Mouse (Mus musculus) heart, embryonic 15.5 days (tissue): ENCODE data around the gene Gm9936. TPM values are rescaled to one million over a fixed set of nuclear protein-coding genes. Genes with fewer than 3 reads are reported as not detected.
"Not testable (repeated sequence)": the region's sequence is repeated elsewhere in the genome, so short reads cannot be mapped to it uniquely, and the experiment has no call there.

Source experiments
- ATAC-seq: fragments of 200-750 bp; cut with Nextera tagmentation; replicated peaks from 2 replicates; pipeline ENCODE4 v1.8.0; 2017; ENCODE audit warnings: low read depth, moderate TSS enrichment; ENCODE audit not compliant: insufficient number of reproducible peaks, insufficient read depth, low FRiP score
- H3K27ac ChIP-seq: fragments of 300-500 bp; sonication (generic); 2 replicates; pipeline ENCODE4 v1.5.1; 2015; ENCODE audit warnings: mild to moderate bottlenecking, inconsistent platforms
- H3K27me3 ChIP-seq: fragments of 300-500 bp; sonication (generic); 2 replicates; pipeline ENCODE4 v1.6.1; 2015; ENCODE audit warnings: inconsistent platforms
- H3K36me3 ChIP-seq: fragments of 300-500 bp; sonication (generic); 2 replicates; pipeline ENCODE4 v1.6.1; 2015; ENCODE audit warnings: mild to moderate bottlenecking, inconsistent platforms
- H3K4me1 ChIP-seq: fragments of 300-500 bp; sonication (generic); replicated peaks from 2 replicates; pipeline ENCODE4 v1.6.1; 2015; ENCODE audit warnings: inconsistent platforms
- H3K4me2 ChIP-seq: fragments of 300-500 bp; sonication (generic); 2 replicates; pipeline ENCODE4 v1.6.1; 2015; ENCODE audit warnings: inconsistent platforms, mild to moderate bottlenecking, moderate library complexity
- H3K4me3 ChIP-seq: fragments of 300-500 bp; sonication (generic); 2 replicates; pipeline ENCODE4 v1.5.1; 2015; ENCODE audit warnings: mild to moderate bottlenecking, inconsistent platforms
- H3K9ac ChIP-seq: fragments of 300-500 bp; sonication (generic); 2 replicates; pipeline ENCODE4 v1.6.1; 2015; ENCODE audit warnings: mild to moderate bottlenecking, inconsistent platforms
- H3K9me3 ChIP-seq: fragments of 300-500 bp; sonication (generic); replicated peaks from 2 replicates; pipeline ENCODE4 v1.6.1; 2016; ENCODE audit warnings: inconsistent platforms
- WGBS: fragments of 180-500 bp; shearing (Covaris S2); methylation state at CpG from one replicate; pipeline ENCODE4 v1.1.7; 2015; ENCODE audit warnings: mixed read lengths; 5-methylcytosine and 5-hydroxymethylcytosine counted together
- polyA plus RNA-seq: library from polyadenylated mRNA; unstranded; fragments of >200 nt; fragmentation: Nextera tagmentation; extraction: Ambion mirVana; gene quantifications from 2 replicates; pipeline ENCODE4 v1.2.1, GENCODE M21; 2015

Gm9936 gene
- not detected in 2 replicates for polyA plus RNA-seq

GRCm38 (mm10) chr5:114858582-114858981, at the start of gene Gm9936:
Gene Gm9936, minus strand, starts transcription at chr5:114858682.
- peak within 1 kb of the TSS; percentile 60 for H3K4me2 ChIP-seq
- H3K9me3 ChIP-seq: no peaks in the 10 kb centered on the region
- peaks cover 4% of the 10 kb centered on the region for H3K4me1 ChIP-seq
- no peaks in the 10 kb centered on the region for H3K36me3 ChIP-seq
- H3K4me3 ChIP-seq: peak within 1 kb of the TSS; percentile 27
- H3K9ac ChIP-seq: no peak within 1 kb of the TSS
- H3K27me3 ChIP-seq: peaks cover 45% of the 10 kb centered on the region
- ATAC-seq: no peak
- no peak within 1 kb of the TSS for H3K27ac ChIP-seq
- 75% methylated on average over 12 of the region's 12 CpGs for WGBS

GRCm38 (mm10) chr5:114902413-114902812, 43.9 kb upstream of the Gm9936 start:
- Histone ChIP-seq H3K27me3 (no peaks in the 10 kb centered on the region), H3K4me2 (no peak overlapping the region), H3K9me3 (no peaks in the 10 kb centered on the region), H3K4me1 (no peaks in the 10 kb centered on the region), H3K27ac (no peak overlapping the region), H3K36me3 (no peaks in the 10 kb centered on the region), H3K4me3 (no peak overlapping the region), H3K9ac (no peak overlapping the region)
- no peak for ATAC-seq
- 28% methylated on average over 1 of the region's 1 CpGs for WGBS

GRCm38 (mm10) chr5:114898857-114899256, 40.4 kb upstream of the Gm9936 start:
- Histone ChIP-seq H3K4me2 (no peak overlapping the region), H3K4me1 (peaks cover 5% of the 10 kb centered on the region), H3K36me3 (no peaks in the 10 kb centered on the region), H3K9me3 (no peaks in the 10 kb centered on the region), H3K9ac (no peak overlapping the region), H3K27me3 (no peaks in the 10 kb centered on the region), H3K4me3 (no peak overlapping the region), H3K27ac (no peak overlapping the region)
- 62% methylated on average over 7 of the region's 7 CpGs for WGBS
- no peak for ATAC-seq

- Histone ChIP-seq H3K9ac (peak overlapping the region; percentile 29; the same call in 1 of the 2 replicates), H3K27me3 (no peaks in the 10 kb centered on the region), H3K4me3 (peak overlapping the region; percentile 39), H3K9me3 (no peaks in the 10 kb centered on the region), H3K4me2 (peak overlapping the region; percentile 57), H3K27ac (peak overlapping the region; percentile 21; the same call in 1 of the 2 replicates), H3K36me3 (no peaks in the 10 kb centered on the region), H3K4me1 (peaks cover 5% of the 10 kb centered on the region)
- WGBS: 7% methylated on average over 7 of the region's 7 CpGs
- no peak for ATAC-seq
These were observed 38.9 kb upstream of the Gm9936 start for GRCm38 (mm10) chr5:114897374-114897793.

- Histone ChIP-seq H3K4me1 (peaks cover 5% of the 10 kb centered on the region), H3K9ac (peak within 1 kb of the TSS; percentile 29; the same call in 1 of the 2 replicates), H3K9me3 (no peaks in the 10 kb centered on the region), H3K4me3 (peak within 1 kb of the TSS; percentile 39), H3K27ac (peak within 1 kb of the TSS; percentile 21; the same call in 1 of the 2 replicates), H3K27me3 (no peaks in the 10 kb centered on the region), H3K36me3 (no peaks in the 10 kb centered on the region), H3K4me2 (peak within 1 kb of the TSS; percentile 57)
- WGBS: 39% methylated on average over 13 of the region's 13 CpGs
- no peak for ATAC-seq
These were observed 38.3 kb upstream of the Gm9936 start, which contains the start of gene Oasl2 for GRCm38 (mm10) chr5:114896688-114897373. Gene Oasl2, plus strand, starts transcription at chr5:114896936.

- H3K9ac ChIP-seq: no peak overlapping the region
- no peak overlapping the region for H3K27ac ChIP-seq
- H3K36me3 ChIP-seq: no peaks in the 10 kb centered on the region
- no peak for ATAC-seq
- no peaks in the 10 kb centered on the region for H3K27me3 ChIP-seq
- no peak overlapping the region for H3K4me3 ChIP-seq
- 78% methylated on average over 4 of the region's 4 CpGs for WGBS
- no peak overlapping the region for H3K4me2 ChIP-seq
- no peaks in the 10 kb centered on the region for H3K9me3 ChIP-seq
- peaks cover 5% of the 10 kb centered on the region for H3K4me1 ChIP-seq
These were observed 37.1 kb upstream of the Gm9936 start for GRCm38 (mm10) chr5:114895542-114895941.

GRCm38 (mm10) chr5:114888995-114889394, 30.5 kb upstream of the Gm9936 start:
- Histone ChIP-seq H3K36me3 (no peaks in the 10 kb centered on the region), H3K4me3 (no peak overlapping the region), H3K9me3 (no peaks in the 10 kb centered on the region), H3K4me2 (no peak overlapping the region), H3K4me1 (no peaks in the 10 kb centered on the region), H3K9ac (no peak overlapping the region), H3K27me3 (no peaks in the 10 kb centered on the region), H3K27ac (no peak overlapping the region)
- WGBS: 85% methylated on average over 2 of the region's 2 CpGs
- ATAC-seq: no peak

GRCm38 (mm10) chr5:114886801-114887200, 28.3 kb upstream of the Gm9936 start:
- H3K4me3 ChIP-seq: no peak overlapping the region
- H3K27me3 ChIP-seq: peaks cover 3% of the 10 kb centered on the region; the same call in 1 of the 2 replicates
- H3K9me3 ChIP-seq: no peaks in the 10 kb centered on the region
- no peak overlapping the region for H3K27ac ChIP-seq
- H3K9ac ChIP-seq: no peak overlapping the region
- ATAC-seq: no peak
- no peaks in the 10 kb centered on the region for H3K36me3 ChIP-seq
- no peak overlapping the region for H3K4me2 ChIP-seq
- WGBS: 68% methylated on average over 6 of the region's 6 CpGs
- no peaks in the 10 kb centered on the region for H3K4me1 ChIP-seq

GRCm38 (mm10) chr5:114883022-114883421, 24.5 kb upstream of the Gm9936 start:
- H3K4me1 ChIP-seq: no peaks in the 10 kb centered on the region

GRCm38 (mm10) chr5:114882319-114882718, 23.8 kb upstream of the Gm9936 start:
- H3K4me3 ChIP-seq, H3K36me3 ChIP-seq, H3K9me3 ChIP-seq, H3K27ac ChIP-seq, H3K9ac ChIP-seq, ATAC-seq, H3K27me3 ChIP-seq, H3K4me1 ChIP-seq, H3K4me2 ChIP-seq: not testable (repeated sequence)
- 81% methylated on average over 6 of the region's 7 CpGs for WGBS

More at GRCm38 (mm10) chr5:114883022-114883421, 24.5 kb upstream of the Gm9936 start:
- Histone ChIP-seq H3K4me2 (no peak overlapping the region), H3K4me3 (no peak overlapping the region), H3K27ac (no peak overlapping the region), H3K36me3 (no peaks in the 10 kb centered on the region), H3K9ac (no peak overlapping the region), H3K9me3 (no peaks in the 10 kb centered on the region), H3K27me3 (peaks cover 7% of the 10 kb centered on the region; the same call in 1 of the 2 replicates)
- 70% methylated on average over 11 of the region's 11 CpGs for WGBS
- ATAC-seq: no peak

GRCm38 (mm10) chr5:114879399-114879798, 20.9 kb upstream of the Gm9936 start:
- Histone ChIP-seq H3K27me3 (peaks cover 11% of the 10 kb centered on the region), H3K4me1 (no peaks in the 10 kb centered on the region), H3K27ac (no peak overlapping the region), H3K9ac (no peak overlapping the region), H3K9me3 (no peaks in the 10 kb centered on the region), H3K4me3 (no peak overlapping the region), H3K36me3 (no peaks in the 10 kb centered on the region), H3K4me2 (no peak overlapping the region)
- WGBS: 39% methylated on average over 13 of the region's 13 CpGs
- no peak for ATAC-seq

- Histone ChIP-seq H3K4me2 (no peak overlapping the region), H3K27me3 (peaks cover 18% of the 10 kb centered on the region), H3K9me3 (no peaks in the 10 kb centered on the region), H3K27ac (no peak overlapping the region), H3K4me3 (no peak overlapping the region), H3K4me1 (no peaks in the 10 kb centered on the region), H3K36me3 (no peaks in the 10 kb centered on the region), H3K9ac (no peak overlapping the region)
- no peak for ATAC-seq
- WGBS: 75% methylated on average over 7 of the region's 7 CpGs
These were observed 19.0 kb upstream of the Gm9936 start for GRCm38 (mm10) chr5:114877487-114877886.
